Mouse (Mus musculus) kidney, embryonic 14.5 days (tissue): ENCODE measurements at regions not wholly inside any gene's neighbourhood (a gene's known extent, or its start where the extent isn't known, plus 50 kb on each side); places are given as distances from the start of the nearest gene placed in this dataset.
A peak's percentile ranks its signal among the peaks of the same experiment; 100 is the strongest.

Source experiments
- ATAC-seq: fragments of 200-750 bp; cut with Nextera tagmentation; 2 replicates; pipeline ENCODE4 v1.8.0; 2017; ENCODE audit warnings: moderate number of reproducible peaks, mild to moderate bottlenecking, moderate TSS enrichment, moderate library complexity; ENCODE audit not compliant: low FRiP score, low TSS enrichment
- H3K27ac ChIP-seq: fragments of 300-500 bp; sonication (generic); 2 replicates; pipeline ENCODE4 v1.5.1; 2014; ENCODE audit warnings: low read depth, mild to moderate bottlenecking, low read length, moderate library complexity, mixed read lengths
- H3K27me3 ChIP-seq: fragments of 300-500 bp; sonication (generic); 2 replicates; pipeline ENCODE4 v1.6.1; 2014; ENCODE audit warnings: mild to moderate bottlenecking, low read length; ENCODE audit not compliant: control insufficient read depth, insufficient read depth
- H3K36me3 ChIP-seq: fragments of 300-500 bp; sonication (generic); 2 replicates; pipeline ENCODE4 v1.6.1; 2014; ENCODE audit warnings: low read length, mixed read lengths; ENCODE audit not compliant: control insufficient read depth, insufficient read depth
- H3K4me1 ChIP-seq: fragments of 300-500 bp; sonication (generic); 2 replicates; pipeline ENCODE4 v1.6.1; 2014; ENCODE audit warnings: low read length, mixed read lengths; ENCODE audit not compliant: control insufficient read depth, insufficient read depth
- H3K4me2 ChIP-seq: fragments of 300-500 bp; sonication (generic); replicated peaks from 2 replicates; pipeline ENCODE4 v1.6.1; 2014; ENCODE audit warnings: low read depth, mild to moderate bottlenecking, low read length
- H3K4me3 ChIP-seq: fragments of 300-500 bp; sonication (generic); 2 replicates; pipeline ENCODE4 v1.5.1; 2014; ENCODE audit warnings: mild to moderate bottlenecking, low read length
- H3K9ac ChIP-seq: fragments of 300-500 bp; sonication (generic); 2 replicates; pipeline ENCODE4 v1.6.1; 2014; ENCODE audit warnings: low read depth, mild to moderate bottlenecking, low read length, moderate library complexity
- H3K9me3 ChIP-seq: fragments of 300-500 bp; sonication (generic); 2 replicates; pipeline ENCODE4 v1.6.1; 2016; ENCODE audit warnings: low read length; ENCODE audit not compliant: control insufficient read depth
- WGBS: fragments of 180-500 bp; shearing (Covaris S2); extraction: QIAGEN DNeasy Blood & Tissue Kit; methylation state at CpG from one replicate; pipeline ENCODE4 v1.1.7; 2014; 5-methylcytosine and 5-hydroxymethylcytosine counted together

GRCm38 (mm10) chr11:48464036-48464435 lies 336.1 kb upstream of the Rack1 start:
- Histone ChIP-seq H3K9me3 (no peaks in the 10 kb centered on the region), H3K36me3 (no peaks in the 10 kb centered on the region), H3K4me1 (no peaks in the 10 kb centered on the region), H3K27me3 (no peaks in the 10 kb centered on the region), H3K4me2 (no peak overlapping the region), H3K4me3 (no peak overlapping the region), H3K9ac (no peak overlapping the region), H3K27ac (no peak overlapping the region)
- 44% methylated on average over 4 of the region's 4 CpGs for WGBS
- ATAC-seq: no peak

GRCm38 (mm10) chr11:48449883-48450282 lies 350.2 kb upstream of the Rack1 start:
- 87% methylated on average over 1 of the region's 1 CpGs for WGBS
- no peak for ATAC-seq
- H3K27ac ChIP-seq: no peak overlapping the region

DNA sequence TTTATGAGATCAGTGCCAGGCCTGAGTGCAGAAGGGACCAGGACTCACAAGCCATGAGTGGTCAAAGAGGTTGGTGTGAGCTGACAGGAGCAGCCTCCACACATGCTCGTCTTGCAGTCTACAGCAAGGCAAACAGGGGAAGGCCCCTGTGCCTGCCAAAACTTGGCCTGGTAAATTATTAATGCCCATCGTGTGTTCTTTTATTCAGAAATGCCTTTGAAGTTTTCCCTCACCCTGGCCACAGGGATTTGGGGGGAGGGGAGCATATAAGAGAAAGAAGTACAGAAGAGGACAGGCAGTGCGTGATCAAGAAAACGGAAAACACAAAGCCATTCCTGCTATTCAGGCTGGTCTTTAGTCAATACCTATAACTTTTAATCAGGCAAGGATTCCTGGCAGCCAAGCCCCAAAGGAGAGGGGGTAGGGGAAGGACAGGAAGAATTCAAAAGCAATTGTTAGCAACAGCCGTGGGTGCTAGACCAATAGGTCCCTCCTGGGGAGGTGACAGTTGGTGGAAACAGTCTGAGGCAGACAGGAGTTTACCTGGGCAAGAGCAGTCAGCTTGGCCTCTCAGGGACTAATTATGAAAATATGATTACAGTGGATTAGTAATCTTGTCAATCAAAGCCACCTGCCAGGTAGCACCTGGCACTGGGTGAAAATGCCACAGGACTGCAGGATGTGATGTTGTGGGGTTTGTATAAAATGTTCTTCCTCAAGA lies 357.4 kb upstream of the Rack1 start:
- ATAC-seq: peak; percentile 52; the same call in 1 of the 2 replicates
- Histone ChIP-seq H3K4me3 (no peak overlapping the region), H3K27ac (no peak overlapping the region), H3K4me1 (no peaks in the 10 kb centered on the region), H3K4me2 (no peak overlapping the region), H3K27me3 (no peaks in the 10 kb centered on the region), H3K9me3 (no peaks in the 10 kb centered on the region), H3K9ac (no peak overlapping the region), H3K36me3 (no peaks in the 10 kb centered on the region)
- WGBS: 48% methylated on average over 5 of the region's 5 CpGs

More at GRCm38 (mm10) chr11:48449883-48450282, 350.2 kb upstream of the Rack1 start:
- no peak overlapping the region for H3K4me2 ChIP-seq
- H3K4me1 ChIP-seq: no peaks in the 10 kb centered on the region
- no peak overlapping the region for H3K4me3 ChIP-seq
- no peaks in the 10 kb centered on the region for H3K36me3 ChIP-seq
- no peaks in the 10 kb centered on the region for H3K9me3 ChIP-seq
- no peaks in the 10 kb centered on the region for H3K27me3 ChIP-seq
- H3K9ac ChIP-seq: no peak overlapping the region

GRCm38 (mm10) chr11:48436712-48437111 lies 363.4 kb upstream of the Rack1 start:
- H3K36me3 ChIP-seq: no peaks in the 10 kb centered on the region
- no peak for ATAC-seq
- H3K9me3 ChIP-seq: no peaks in the 10 kb centered on the region
- H3K27me3 ChIP-seq: no peaks in the 10 kb centered on the region
- no peak overlapping the region for H3K9ac ChIP-seq
- H3K27ac ChIP-seq: no peak overlapping the region
- H3K4me2 ChIP-seq: no peak overlapping the region
- no peaks in the 10 kb centered on the region for H3K4me1 ChIP-seq
- H3K4me3 ChIP-seq: no peak overlapping the region
- WGBS: 85% methylated on average over 3 of the region's 3 CpGs

- no peaks in the 10 kb centered on the region for H3K36me3 ChIP-seq
- H3K27ac ChIP-seq: no peak overlapping the region
- H3K9ac ChIP-seq: no peak overlapping the region
- no peaks in the 10 kb centered on the region for H3K27me3 ChIP-seq
- H3K4me2 ChIP-seq: no peak overlapping the region
- no peaks in the 10 kb centered on the region for H3K9me3 ChIP-seq
- no peak overlapping the region for H3K4me3 ChIP-seq
- ATAC-seq: peak; percentile 55; the same call in 1 of the 2 replicates
- no peaks in the 10 kb centered on the region for H3K4me1 ChIP-seq
These were observed 368.8 kb upstream of the Rack1 start for GRCm38 (mm10) chr11:48431316-48431715.

DNA sequence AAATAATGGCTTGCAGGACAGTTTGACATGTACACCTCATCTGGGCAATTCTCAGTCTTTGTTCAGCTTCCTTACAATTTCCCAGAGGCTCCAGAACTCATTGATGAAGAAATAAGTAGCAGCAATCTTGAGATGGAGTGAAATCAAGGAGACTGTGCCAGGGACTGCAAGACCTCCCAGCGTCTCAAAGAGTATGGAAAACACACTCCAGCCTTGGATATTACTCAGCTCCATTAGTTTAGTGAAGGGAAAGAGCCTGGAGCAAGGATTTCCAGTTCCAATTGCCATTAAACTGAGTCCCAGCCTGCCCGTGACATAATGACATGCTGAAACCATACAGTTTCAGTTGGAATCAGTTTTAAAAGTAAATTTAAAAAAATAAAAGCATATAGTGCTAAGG lies 372.7 kb upstream of the Rack1 start:
- no peak for ATAC-seq
- Histone ChIP-seq H3K4me3 (no peak overlapping the region), H3K36me3 (no peaks in the 10 kb centered on the region), H3K9me3 (no peaks in the 10 kb centered on the region), H3K4me1 (no peaks in the 10 kb centered on the region), H3K9ac (no peak overlapping the region), H3K27me3 (no peaks in the 10 kb centered on the region), H3K4me2 (no peak overlapping the region), H3K27ac (no peak overlapping the region)
- 58% methylated on average over 2 of the region's 2 CpGs for WGBS

DNA sequence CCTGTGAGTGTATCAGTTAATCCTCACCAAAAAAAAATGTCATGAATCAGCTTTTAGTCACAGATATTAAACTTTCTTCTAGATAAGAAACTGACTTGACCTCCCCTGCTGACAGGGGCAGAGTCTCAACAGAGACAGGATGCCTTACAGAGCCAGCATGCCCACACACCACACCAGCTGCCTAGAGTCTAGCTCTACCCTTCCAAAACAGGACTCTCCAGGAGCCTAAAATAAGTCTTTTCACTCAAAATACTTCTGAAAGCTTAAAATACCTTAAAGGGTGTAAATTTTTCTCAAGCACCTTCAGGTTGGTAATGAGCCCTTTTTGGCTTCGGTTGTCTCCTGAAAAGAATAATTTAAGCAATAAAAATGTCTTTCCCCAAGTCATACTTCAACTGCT lies 373.7 kb upstream of the Rack1 start:
- Histone ChIP-seq H3K27me3 (no peaks in the 10 kb centered on the region), H3K9me3 (no peaks in the 10 kb centered on the region), H3K36me3 (no peaks in the 10 kb centered on the region), H3K9ac (no peak overlapping the region), H3K27ac (no peak overlapping the region), H3K4me3 (no peak overlapping the region), H3K4me1 (no peaks in the 10 kb centered on the region), H3K4me2 (no peak overlapping the region)
- ATAC-seq: no peak
- 36% methylated on average over 1 of the region's 1 CpGs for WGBS

- no peaks in the 10 kb centered on the region for H3K9me3 ChIP-seq
- 91% methylated on average over 6 of the region's 6 CpGs for WGBS
- no peak overlapping the region for H3K9ac ChIP-seq
- no peak for ATAC-seq
- H3K36me3 ChIP-seq: no peaks in the 10 kb centered on the region
- no peak overlapping the region for H3K4me2 ChIP-seq
- no peak overlapping the region for H3K27ac ChIP-seq
- no peaks in the 10 kb centered on the region for H3K4me1 ChIP-seq
- no peaks in the 10 kb centered on the region for H3K27me3 ChIP-seq
- H3K4me3 ChIP-seq: no peak overlapping the region
These were observed 381.9 kb upstream of the Rack1 start for GRCm38 (mm10) chr11:48418066-48418756.

DNA sequence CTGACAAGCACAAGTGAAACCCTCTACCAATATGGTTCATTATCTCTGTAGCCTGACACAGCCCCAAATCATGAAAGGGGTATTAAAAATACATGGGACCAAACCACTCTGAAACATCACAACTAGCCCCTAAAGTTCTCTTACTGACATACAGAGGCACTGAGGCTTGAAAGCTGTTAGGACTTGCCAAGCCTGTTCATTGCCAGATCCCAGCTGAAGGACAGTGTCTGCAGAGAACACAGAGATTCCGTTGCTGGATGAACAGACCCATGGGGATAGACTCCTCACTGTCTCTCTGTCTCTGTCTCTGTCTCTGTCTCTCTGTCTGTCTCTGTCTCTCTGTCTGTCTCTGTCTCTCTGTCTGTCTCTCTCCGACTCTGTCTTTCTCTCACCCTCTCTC lies 382.5 kb upstream of the Rack1 start:
- H3K27me3 ChIP-seq: no peaks in the 10 kb centered on the region
- H3K36me3 ChIP-seq: no peaks in the 10 kb centered on the region
- WGBS: 82% methylated on average over 2 of the region's 2 CpGs

More for the DNA sequence above, 382.5 kb upstream of the Rack1 start:
- H3K9ac ChIP-seq: no peak overlapping the region
- H3K4me3 ChIP-seq: no peak overlapping the region
- no peak overlapping the region for H3K4me2 ChIP-seq
- H3K4me1 ChIP-seq: no peaks in the 10 kb centered on the region
- H3K27ac ChIP-seq: no peak overlapping the region
- no peak for ATAC-seq
- no peaks in the 10 kb centered on the region for H3K9me3 ChIP-seq
